Mouse (Mus musculus): ENCODE data around the gene Dgkb. TPM values are rescaled to one million over a fixed set of nuclear protein-coding genes. Genes with fewer than 3 reads are reported as not detected.

The Dgkb gene
- polyA plus RNA-seq, 1 experiment from 2014 or later: 0.02 TPM

GRCm38 (mm10) chr12:38668265-38668664, 850.7 kb downstream of the Dgkb start:
- no peak for ATAC-seq (ENCODE audit: low read depth)
- Histone ChIP-seq H3K4me3 (ENCODE audit: low read depth, low read length) (no peak overlapping the region), H3K4me2 (ENCODE audit: low read depth, low read length) (no peak overlapping the region), H3K27ac (ENCODE audit: low read length) (no peak overlapping the region), H3K9me3 (replicated peaks; ENCODE audit: control insufficient read depth, low read length) (no peaks in the 10 kb centered on the region), H3K9ac (ENCODE audit: low read depth, low read length) (no peak overlapping the region), H3K27me3 (ENCODE audit: control insufficient read depth, insufficient read depth, low read depth, low read length) (no peaks in the 10 kb centered on the region), H3K4me1 (ENCODE audit: control insufficient read depth, low read depth, low read length) (no peaks in the 10 kb centered on the region), H3K36me3 (ENCODE audit: control insufficient read depth, insufficient read depth) (no peaks in the 10 kb centered on the region)
- 25% methylated on average over 3 of the region's 3 CpGs for WGBS (ENCODE audit: insufficient replicate concordance)

All from liver, embryonic 16.5 days (tissue).